Mouse (Mus musculus) megakaryocyte, embryonic 14.5 days (primary cell): ENCODE results near the gene Ifnar1. TPM values are rescaled to one million over a fixed set of nuclear protein-coding genes. Genes with fewer than 3 reads are reported as not detected.

Experiments
- H3K27me3 ChIP-seq: replicated peaks from 2 replicates; pipeline ENCODE3; 2012; ENCODE audit warnings: inconsistent platforms
- H3K36me3 ChIP-seq: replicated peaks from 2 replicates; pipeline ENCODE3; 2012; ENCODE audit warnings: low read length, inconsistent platforms, mixed read lengths
- H3K4me1 ChIP-seq: 2 replicates; pipeline ENCODE4 v1.6.1; 2012; ENCODE audit warnings: inconsistent platforms
- H3K4me3 ChIP-seq: replicated peaks from 2 replicates; pipeline ENCODE3; 2012; ENCODE audit warnings: moderate library complexity, mild to moderate bottlenecking, inconsistent platforms
- H3K9me3 ChIP-seq: 2 replicates; pipeline ENCODE4 v1.6.1; 2012; ENCODE audit warnings: inconsistent platforms
- FLI1 ChIP-seq: IDR thresholded peaks from 2 replicates; pipeline ENCODE4 v1.6.1; 2012; ENCODE audit warnings: low read length, inconsistent platforms, mixed read lengths
- GATA1 ChIP-seq: IDR thresholded peaks from 3 replicates; pipeline ENCODE4 v1.6.1; 2012; ENCODE audit warnings: mixed read lengths, low read length, inconsistent platforms, borderline replicate concordance
- polyA plus RNA-seq: library from polyadenylated mRNA; stranded (reverse); fragments of >175 nt; gene quantifications from 2 replicates; pipeline ENCODE4 v1.2.3, GENCODE M21; 2012; ENCODE audit warnings: low replicate concordance; ENCODE audit not compliant: insufficient read depth

The Ifnar1 gene
- polyA plus RNA-seq, 1 experiment: 3.8 TPM

- H3K27me3 ChIP-seq: no peaks in the 10 kb centered on the region
- no peaks in the 10 kb centered on the region for H3K36me3 ChIP-seq
- no peak for TF ChIP-seq FLI1
- TF ChIP-seq GATA1: no peak
- H3K4me1 ChIP-seq: peaks cover 52% of the 10 kb centered on the region
- no peak overlapping the region for H3K4me3 ChIP-seq
- no peaks in the 10 kb centered on the region for H3K9me3 ChIP-seq
Measured at GRCm38 (mm10) chr16:91447512-91447900, 37.5 kb upstream of the Ifnar1 start.

GRCm38 (mm10) chr16:91448088-91448487 is 37.0 kb upstream of the Ifnar1 start:
- Histone ChIP-seq H3K4me3 (no peak overlapping the region), H3K36me3 (no peaks in the 10 kb centered on the region), H3K9me3 (no peaks in the 10 kb centered on the region), H3K4me1 (peaks cover 52% of the 10 kb centered on the region), H3K27me3 (no peaks in the 10 kb centered on the region)
- TF ChIP-seq GATA1 (no peak), FLI1 (no peak)

GRCm38 (mm10) chr16:91448895-91449294 is 36.1 kb upstream of the Ifnar1 start:
- Histone ChIP-seq H3K27me3 (no peaks in the 10 kb centered on the region), H3K4me3 (no peak overlapping the region), H3K9me3 (no peaks in the 10 kb centered on the region), H3K36me3 (no peaks in the 10 kb centered on the region), H3K4me1 (peaks cover 51% of the 10 kb centered on the region)
- TF ChIP-seq GATA1 (no peak), FLI1 (no peak)

- peaks cover 49% of the 10 kb centered on the region for H3K4me1 ChIP-seq
- TF ChIP-seq FLI1 (no peak), GATA1 (no peak)
- no peaks in the 10 kb centered on the region for H3K27me3 ChIP-seq
- no peak overlapping the region for H3K4me3 ChIP-seq
- no peaks in the 10 kb centered on the region for H3K9me3 ChIP-seq
- no peaks in the 10 kb centered on the region for H3K36me3 ChIP-seq
Measured at GRCm38 (mm10) chr16:91450137-91451064, 34.6 kb upstream of the Ifnar1 start.

GRCm38 (mm10) chr16:91451949-91452348 is 33.1 kb upstream of the Ifnar1 start:
- H3K9me3 ChIP-seq: no peaks in the 10 kb centered on the region
- peak overlapping the region; percentile 6 for H3K4me3 ChIP-seq
- H3K4me1 ChIP-seq: peaks cover 39% of the 10 kb centered on the region
- TF ChIP-seq FLI1: no peak
- TF ChIP-seq GATA1: no peak
- H3K36me3 ChIP-seq: no peaks in the 10 kb centered on the region
- no peaks in the 10 kb centered on the region for H3K27me3 ChIP-seq

GRCm38 (mm10) chr16:91452363-91452896 is 32.6 kb upstream of the Ifnar1 start:
- H3K9me3 ChIP-seq: no peaks in the 10 kb centered on the region
- TF ChIP-seq FLI1: no peak
- TF ChIP-seq GATA1: no peak
- H3K4me3 ChIP-seq: no peak overlapping the region
- H3K36me3 ChIP-seq: no peaks in the 10 kb centered on the region
- H3K27me3 ChIP-seq: no peaks in the 10 kb centered on the region
- H3K4me1 ChIP-seq: peaks cover 34% of the 10 kb centered on the region

- TF ChIP-seq FLI1: no peak
- TF ChIP-seq GATA1: no peak
- Histone ChIP-seq H3K27me3 (no peaks in the 10 kb centered on the region), H3K4me3 (no peak overlapping the region), H3K36me3 (no peaks in the 10 kb centered on the region), H3K4me1 (peaks cover 45% of the 10 kb centered on the region), H3K9me3 (no peaks in the 10 kb centered on the region)
Measured at GRCm38 (mm10) chr16:91455868-91456267, 29.2 kb upstream of the Ifnar1 start.

GRCm38 (mm10) chr16:91458301-91458746 is 26.7 kb upstream of the Ifnar1 start:
- Histone ChIP-seq H3K4me3 (no peak overlapping the region), H3K4me1 (peaks cover 43% of the 10 kb centered on the region), H3K9me3 (no peaks in the 10 kb centered on the region), H3K27me3 (no peaks in the 10 kb centered on the region), H3K36me3 (no peaks in the 10 kb centered on the region)
- TF ChIP-seq GATA1 (no peak), FLI1 (no peak)

- Histone ChIP-seq H3K9me3 (no peaks in the 10 kb centered on the region), H3K36me3 (no peaks in the 10 kb centered on the region), H3K4me1 (peaks cover 49% of the 10 kb centered on the region), H3K27me3 (no peaks in the 10 kb centered on the region), H3K4me3 (no peak overlapping the region)
- TF ChIP-seq GATA1: no peak
- TF ChIP-seq FLI1: no peak
Measured at GRCm38 (mm10) chr16:91458976-91459375, 26.1 kb upstream of the Ifnar1 start.

GRCm38 (mm10) chr16:91459396-91459795 is 25.6 kb upstream of the Ifnar1 start:
- H3K4me1 ChIP-seq: peaks cover 53% of the 10 kb centered on the region

More at GRCm38 (mm10) chr16:91459396-91459795, 25.6 kb upstream of the Ifnar1 start:
- Histone ChIP-seq H3K4me3 (no peak overlapping the region), H3K36me3 (no peaks in the 10 kb centered on the region), H3K9me3 (no peaks in the 10 kb centered on the region), H3K27me3 (no peaks in the 10 kb centered on the region)
- TF ChIP-seq FLI1: no peak
- no peak for TF ChIP-seq GATA1
